ENCODE assay signal across 12 mouse cellular contexts in the genomic region with DNA sequence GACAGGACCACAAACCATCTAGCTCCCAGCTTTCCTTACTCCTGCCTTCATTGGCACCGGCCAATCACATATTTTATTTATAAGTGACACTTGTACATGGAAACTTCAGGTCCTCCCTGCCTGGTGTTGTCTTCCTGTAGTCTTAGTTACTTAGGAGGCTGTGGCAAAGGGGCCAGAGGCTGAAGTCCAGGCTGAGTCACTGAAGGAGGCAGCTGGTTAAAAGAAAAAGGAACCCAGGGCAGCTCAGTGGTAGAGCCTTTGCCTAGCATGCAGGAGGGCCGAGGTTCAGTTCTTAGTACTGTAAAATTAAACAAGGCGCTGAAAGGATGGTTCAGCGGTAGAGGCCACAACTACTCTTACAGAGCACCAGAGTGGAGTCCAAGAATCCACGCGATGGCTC. TPM values are rescaled to one million over a fixed set of nuclear protein-coding genes. Genes with fewer than 3 reads are reported as not detected.
DNase-seq lines count a peak whose midpoint lies in the region; ATAC-seq lines count a peak whose summit lies in the region.
"Had no signal": no experiment of that assay in that cellular context is flagged by ENCODE, and none has a peak within 500 bp of the region (broad histone marks: within the 10 kb centered on the region; RNA-seq: fewer than 3 reads in every experiment).

No protein-coding gene starts in this region.

- peaks cover 20% of the 10 kb centered on the region; the same call in 1 of the 2 replicates for H3K27me3 ChIP-seq in embryonic facial prominence, embryonic 12.5 days
- H3K27me3 ChIP-seq in embryonic facial prominence, embryonic 10.5 days (replicated peaks; ENCODE audit: low read depth, poor library complexity, severe bottlenecking), result peaks cover 20% of the 10 kb centered on the region
- no peaks in the 10 kb centered on the region for H3K27me3 ChIP-seq in hindbrain, embryonic 15.5 days
- no peaks in the 10 kb centered on the region for H3K27me3 ChIP-seq in neural tube, embryonic 14.5 days (ENCODE audit: control insufficient read depth, insufficient read depth, low read length)

- DNase-seq in embryonic facial prominence, embryonic 10.5 days (ENCODE audit: low spot score), result no peak
- DNase-seq in kidney, postnatal 36 days, result peak; percentile 25 to 26
- DNase-seq in kidney, postnatal 4 days, result no peak
- DNase-seq in adrenal gland, postnatal 10 days, result no peak
- DNase-seq in frontal cortex, postnatal 10 days (ENCODE audit: low spot score in 2 of 2), result no peak

- 0 out of 2 replicates have a peak overlapping the region, but pooled peaks have one; percentile 99 for H3K4me2 ChIP-seq in embryonic facial prominence, embryonic 12.5 days (replicated peaks)
- H3K4me2 ChIP-seq in hindbrain, embryonic 15.5 days, result peak overlapping the region; percentile 92; the same call in 1 of the 2 replicates
- H3K4me2 ChIP-seq in neural tube, embryonic 14.5 days (ENCODE audit: low read depth, low read length), result peak overlapping the region; percentile 94

- no peak overlapping the region for H3K27ac ChIP-seq in embryonic facial prominence, embryonic 12.5 days
- H3K27ac ChIP-seq in embryonic facial prominence, embryonic 10.5 days (replicated peaks), result no peak overlapping the region
- H3K27ac ChIP-seq in hindbrain, embryonic 15.5 days (replicated peaks), result peak overlapping the region; percentile 86; the same call in 1 of the 2 replicates
- peak overlapping the region; percentile 80; the same call in 1 of the 2 replicates for H3K27ac ChIP-seq in neural tube, embryonic 14.5 days (ENCODE audit: low read depth, low read length)

- H3K9me3 ChIP-seq in embryonic facial prominence, embryonic 12.5 days, result no peaks in the 10 kb centered on the region
- H3K9me3 ChIP-seq in embryonic facial prominence, embryonic 10.5 days, result no peaks in the 10 kb centered on the region
- no peaks in the 10 kb centered on the region for H3K9me3 ChIP-seq in hindbrain, embryonic 15.5 days
- H3K9me3 ChIP-seq in neural tube, embryonic 14.5 days (ENCODE audit: control insufficient read depth, low read length), result no peaks in the 10 kb centered on the region

- no peak for ATAC-seq in embryonic facial prominence, embryonic 12.5 days (ENCODE audit: insufficient number of reproducible peaks, insufficient read depth, low FRiP score, low TSS enrichment)
- ATAC-seq in hindbrain, embryonic 15.5 days (ENCODE audit: low FRiP score, low read depth), result no peak
- ATAC-seq in neural tube, embryonic 14.5 days (ENCODE audit: low read depth), result no peak

- no peak overlapping the region for H3K9ac ChIP-seq in embryonic facial prominence, embryonic 12.5 days
- no peak overlapping the region for H3K9ac ChIP-seq in hindbrain, embryonic 15.5 days
- no peak overlapping the region for H3K9ac ChIP-seq in neural tube, embryonic 14.5 days (replicated peaks; ENCODE audit: low read depth, low read length)

- H3K4me3 ChIP-seq in embryonic facial prominence, embryonic 12.5 days, result no peak overlapping the region
- H3K4me3 ChIP-seq in embryonic facial prominence, embryonic 10.5 days, result no peak overlapping the region; the same call in 1 of the 2 replicates
- H3K4me3 ChIP-seq in hindbrain, embryonic 15.5 days, result no peak overlapping the region
- H3K4me3 ChIP-seq in neural tube, embryonic 14.5 days (ENCODE audit: low read depth, low read length), result no peak overlapping the region; the same call in 1 of the 2 replicates

- H3K4me1 ChIP-seq in embryonic facial prominence, embryonic 12.5 days, result peaks cover 22% of the 10 kb centered on the region
- peaks cover 23% of the 10 kb centered on the region for H3K4me1 ChIP-seq in embryonic facial prominence, embryonic 10.5 days
- peaks cover 26% of the 10 kb centered on the region for H3K4me1 ChIP-seq in hindbrain, embryonic 15.5 days (replicated peaks)
- H3K4me1 ChIP-seq in neural tube, embryonic 14.5 days (ENCODE audit: control insufficient read depth, insufficient read depth, low read length), result peaks cover 10% of the 10 kb centered on the region; the same call in 1 of the 2 replicates

- H3K36me3 ChIP-seq in embryonic facial prominence, embryonic 12.5 days, result no peaks in the 10 kb centered on the region
- H3K36me3 ChIP-seq in embryonic facial prominence, embryonic 10.5 days (replicated peaks), result no peaks in the 10 kb centered on the region
- no peaks in the 10 kb centered on the region for H3K36me3 ChIP-seq in hindbrain, embryonic 15.5 days
- H3K36me3 ChIP-seq in neural tube, embryonic 14.5 days (ENCODE audit: control insufficient read depth, insufficient read depth, low read length), result no peaks in the 10 kb centered on the region

- 75% methylated on average over 6 of the region's 6 CpGs for WGBS in embryonic facial prominence, embryonic 12.5 days
- WGBS in embryonic facial prominence, embryonic 10.5 days, result 75% methylated on average over 6 of the region's 6 CpGs
- WGBS in hindbrain, embryonic 15.5 days, result 71% methylated on average over 6 of the region's 6 CpGs
- WGBS in neural tube, embryonic 14.5 days, result 66% methylated on average over 6 of the region's 6 CpGs

RNA-seq across cellular contexts. Expression of a gene that starts 0.8 kb away (rescaled TPM):
- 1.3 and 1.7 TPM in 2 replicates for polyA plus RNA-seq in embryonic facial prominence, embryonic 12.5 days (2016; fragmentation: Nextera tagmentation; extraction: Ambion mirVana)
- 0.89 and 1.5 TPM in 2 replicates for polyA plus RNA-seq in embryonic facial prominence, embryonic 10.5 days (2016; fragmentation: Nextera tagmentation; extraction: Ambion mirVana)
- 5.0 and 6.6 TPM in 2 replicates for polyA plus RNA-seq in hindbrain, embryonic 15.5 days (2015; fragmentation: Nextera tagmentation; extraction: Ambion mirVana)
- polyA plus RNA-seq in neural tube, embryonic 14.5 days (2014; fragmentation: Nextera tagmentation; extraction: Ambion mirVana), result 6.0 and 6.1 TPM in 2 replicates
- total RNA-seq in adrenal gland, postnatal 10 days (2021), result 10 to 100 TPM; 47.6 to 65.6 TPM
- total RNA-seq: hematopoietic stem cell, adult 5-6 weeks had no signal

RNA-seq across cellular contexts. Expression of a gene that starts 25.2 kb away (rescaled TPM):
- polyA plus RNA-seq in embryonic facial prominence, embryonic 12.5 days (2016; fragmentation: Nextera tagmentation; extraction: Ambion mirVana), result 108 and 116 TPM in 2 replicates
- 113 TPM in 2 replicates for polyA plus RNA-seq in embryonic facial prominence, embryonic 10.5 days (2016; fragmentation: Nextera tagmentation; extraction: Ambion mirVana)
- polyA plus RNA-seq in hindbrain, embryonic 15.5 days (2015; fragmentation: Nextera tagmentation; extraction: Ambion mirVana), result 85.9 and 88.6 TPM in 2 replicates
- 55.2 and 63.2 TPM in 2 replicates for polyA plus RNA-seq in neural tube, embryonic 14.5 days (2014; fragmentation: Nextera tagmentation; extraction: Ambion mirVana)
- total RNA-seq in adrenal gland, postnatal 10 days (2021), result 100 to 1,000 TPM; 240 to 293 TPM

RNA-seq across cellular contexts. Expression of a gene that starts 43.8 kb away (rescaled TPM):
- not detected in 2 replicates for polyA plus RNA-seq in embryonic facial prominence, embryonic 12.5 days (2016; fragmentation: Nextera tagmentation; extraction: Ambion mirVana)
- polyA plus RNA-seq in embryonic facial prominence, embryonic 10.5 days (2016; fragmentation: Nextera tagmentation; extraction: Ambion mirVana), result not detected in 2 replicates
- polyA plus RNA-seq in hindbrain, embryonic 15.5 days (2015; fragmentation: Nextera tagmentation; extraction: Ambion mirVana), result not detected in 2 replicates
- polyA plus RNA-seq in neural tube, embryonic 14.5 days (2014; fragmentation: Nextera tagmentation; extraction: Ambion mirVana), result not detected in 2 replicates
- total RNA-seq in adrenal gland, postnatal 10 days (2021), result under 1 TPM; 0.12 to 0.18 TPM
- total RNA-seq: heart, adult 18-20 months; hematopoietic stem cell, adult 5-6 weeks; layer of hippocampus, postnatal 36 days had no signal
- polyA plus RNA-seq: liver, embryonic 11.5 days had no signal

Comparison
In these comparisons a context has a peak if more than half of its experiments do, and no peak if none do; other contexts are left out.
1. DNase-seq: peak in kidney, postnatal 36 days (2 of 2); none in embryonic facial prominence, embryonic 10.5 days (single experiment), kidney, postnatal 4 days (0 of 2), adrenal gland, postnatal 10 days (single experiment) and frontal cortex, postnatal 10 days (0 of 2).
2. H3K27ac ChIP-seq: peak in hindbrain, embryonic 15.5 days (single experiment) and neural tube, embryonic 14.5 days (single experiment); none in embryonic facial prominence, embryonic 12.5 days (single experiment) and embryonic facial prominence, embryonic 10.5 days (single experiment).
3. Peak in every context shown above with its lines, with median percentiles within 50 percentile points of each other: H3K4me2 ChIP-seq.